In genomic region chr19:8983150-8983650, GRCm38 (mm10) we compare ENCODE assay signal across 8 mouse cellular contexts. TPM values are rescaled to one million over a fixed set of nuclear protein-coding genes. Genes with fewer than 3 reads are reported as not detected.
DNase-seq lines count a peak whose midpoint lies in the region; ATAC-seq lines count a peak whose summit lies in the region.

No protein-coding gene starts in this region.

- H3K27ac ChIP-seq in hindbrain, embryonic 10.5 days: peak overlapping the region; percentile 62
- H3K27ac ChIP-seq in hindbrain, embryonic 16.5 days (ENCODE audit: low read depth, low read length): no peak overlapping the region
- H3K27ac ChIP-seq in heart, embryonic 13.5 days (replicated peaks): peak overlapping the region; percentile 72

- H3K4me1 ChIP-seq in hindbrain, embryonic 10.5 days (replicated peaks): peaks cover 44% of the 10 kb centered on the region
- peaks cover 20% of the 10 kb centered on the region for H3K4me1 ChIP-seq in hindbrain, embryonic 16.5 days (ENCODE audit: control insufficient read depth, insufficient read depth, low read depth, low read length)
- peaks cover 78% of the 10 kb centered on the region for H3K4me1 ChIP-seq in heart, embryonic 13.5 days

- H3K9me3 ChIP-seq in hindbrain, embryonic 10.5 days: no peaks in the 10 kb centered on the region
- no peaks in the 10 kb centered on the region for H3K9me3 ChIP-seq in hindbrain, embryonic 16.5 days (ENCODE audit: control insufficient read depth, low read length)
- no peaks in the 10 kb centered on the region for H3K9me3 ChIP-seq in heart, embryonic 13.5 days

- H3K36me3 ChIP-seq in hindbrain, embryonic 10.5 days: peaks cover 40% of the 10 kb centered on the region
- H3K36me3 ChIP-seq in hindbrain, embryonic 16.5 days (ENCODE audit: control insufficient read depth, insufficient read depth, low read length): peaks cover 16% of the 10 kb centered on the region
- peaks cover 28% of the 10 kb centered on the region for H3K36me3 ChIP-seq in heart, embryonic 13.5 days

- DNase-seq in hindbrain, embryonic 10.5 days (ENCODE audit: low spot score): no peak
- DNase-seq in R1 (ENCODE audit: low read depth, low spot score): peak; percentile 41
- DNase-seq in lung, postnatal 36 days: peak; percentile 80
- DNase-seq in retina, postnatal 1 day: no peak
- DNase-seq in cerebellum, postnatal 25 days: no peak
- no peak for DNase-seq in right cerebral cortex, postnatal 4 days

- H3K4me2 ChIP-seq in hindbrain, embryonic 16.5 days (ENCODE audit: low read length): no peak overlapping the region
- peak overlapping the region; percentile 3; the same call in 1 of the 2 replicates for H3K4me2 ChIP-seq in heart, embryonic 13.5 days

- ATAC-seq in hindbrain, embryonic 16.5 days: no peak
- no peak for ATAC-seq in heart, embryonic 13.5 days (ENCODE audit: extremely low read depth, insufficient number of reproducible peaks, low FRiP score, low TSS enrichment)

- H3K4me3 ChIP-seq in hindbrain, embryonic 10.5 days: peak overlapping the region; percentile 4; the same call in 1 of the 2 replicates
- H3K4me3 ChIP-seq in hindbrain, embryonic 16.5 days (ENCODE audit: low read length): no peak overlapping the region
- H3K4me3 ChIP-seq in heart, embryonic 13.5 days: no peak overlapping the region

- peaks cover 21% of the 10 kb centered on the region for H3K27me3 ChIP-seq in hindbrain, embryonic 10.5 days (ENCODE audit: insufficient read depth, poor library complexity, severe bottlenecking)
- H3K27me3 ChIP-seq in hindbrain, embryonic 16.5 days (replicated peaks; ENCODE audit: control insufficient read depth, insufficient read depth, low read length): peaks cover 3% of the 10 kb centered on the region; the same call in 1 of the 2 replicates
- H3K27me3 ChIP-seq in heart, embryonic 13.5 days (replicated peaks): no peaks in the 10 kb centered on the region

- WGBS in hindbrain, embryonic 10.5 days: 53% methylated on average over 4 of the region's 4 CpGs
- 47% methylated on average over 4 of the region's 4 CpGs for WGBS in hindbrain, embryonic 16.5 days
- 5% methylated on average over 4 of the region's 4 CpGs for WGBS in heart, embryonic 13.5 days

- no peak overlapping the region for H3K9ac ChIP-seq in hindbrain, embryonic 16.5 days (ENCODE audit: low read depth, low read length)
- H3K9ac ChIP-seq in heart, embryonic 13.5 days: peak overlapping the region; percentile 24

RNA-seq across cellular contexts. Expression of gene Ahnak, which starts 5.9 kb away (rescaled TPM):
- 8.1 and 11.0 TPM in 2 replicates for polyA plus RNA-seq in hindbrain, embryonic 10.5 days (2016; fragmentation: Nextera tagmentation; extraction: Ambion mirVana)
- polyA plus RNA-seq in hindbrain, embryonic 16.5 days (2015; fragmentation: Nextera tagmentation; extraction: Ambion mirVana): 3.5 and 4.8 TPM in 2 replicates
- polyA plus RNA-seq in heart, embryonic 13.5 days (2015; fragmentation: Nextera tagmentation; extraction: Ambion mirVana): 22.8 TPM in 2 replicates

RNA-seq across cellular contexts. Expression of gene Eef1g, which starts 16.4 kb away (rescaled TPM):
- 402 and 497 TPM in 2 replicates for polyA plus RNA-seq in hindbrain, embryonic 10.5 days (2016; fragmentation: Nextera tagmentation; extraction: Ambion mirVana)
- polyA plus RNA-seq in hindbrain, embryonic 16.5 days (2015; fragmentation: Nextera tagmentation; extraction: Ambion mirVana): 284 and 301 TPM in 2 replicates
- polyA plus RNA-seq in heart, embryonic 13.5 days (2015; fragmentation: Nextera tagmentation; extraction: Ambion mirVana): 251 and 281 TPM in 2 replicates

RNA-seq across cellular contexts. Expression of gene Tut1, which starts 29.6 kb away (rescaled TPM):
- polyA plus RNA-seq in hindbrain, embryonic 10.5 days (2016; fragmentation: Nextera tagmentation; extraction: Ambion mirVana): 39.3 and 41.2 TPM in 2 replicates
- 23.9 and 26.3 TPM in 2 replicates for polyA plus RNA-seq in hindbrain, embryonic 16.5 days (2015; fragmentation: Nextera tagmentation; extraction: Ambion mirVana)
- polyA plus RNA-seq in heart, embryonic 13.5 days (2015; fragmentation: Nextera tagmentation; extraction: Ambion mirVana): 16.3 and 17.1 TPM in 2 replicates

RNA-seq across cellular contexts. Expression of gene Mta2, which starts 41.5 kb away (rescaled TPM):
- 178 and 184 TPM in 2 replicates for polyA plus RNA-seq in hindbrain, embryonic 10.5 days (2016; fragmentation: Nextera tagmentation; extraction: Ambion mirVana)
- polyA plus RNA-seq in hindbrain, embryonic 16.5 days (2015; fragmentation: Nextera tagmentation; extraction: Ambion mirVana): 91.3 and 103 TPM in 2 replicates
- polyA plus RNA-seq in heart, embryonic 13.5 days (2015; fragmentation: Nextera tagmentation; extraction: Ambion mirVana): 83.6 and 88.0 TPM in 2 replicates

RNA-seq across cellular contexts. Expression of gene Eml3, which starts 53.8 kb away (rescaled TPM):
- 21.3 and 24.9 TPM in 2 replicates for polyA plus RNA-seq in hindbrain, embryonic 10.5 days (2016; fragmentation: Nextera tagmentation; extraction: Ambion mirVana)
- 10.3 and 11.3 TPM in 2 replicates for polyA plus RNA-seq in hindbrain, embryonic 16.5 days (2015; fragmentation: Nextera tagmentation; extraction: Ambion mirVana)
- 14.4 and 14.9 TPM in 2 replicates for polyA plus RNA-seq in heart, embryonic 13.5 days (2015; fragmentation: Nextera tagmentation; extraction: Ambion mirVana)

Comparison
In these comparisons a context has a peak if more than half of its experiments do, and no peak if none do; other contexts are left out.
1. DNase-seq: peak in R1 (single experiment) and lung, postnatal 36 days (single experiment); none in hindbrain, embryonic 10.5 days (single experiment), retina, postnatal 1 day (single experiment), cerebellum, postnatal 25 days (0 of 2) and right cerebral cortex, postnatal 4 days (single experiment).